Mouse (Mus musculus) midbrain, postnatal 0 days (tissue): ENCODE measurements around the gene Ptprm. TPM values are rescaled to one million over a fixed set of nuclear protein-coding genes. Genes with fewer than 3 reads are reported as not detected.

Experiments used
- ATAC-seq: fragments of 200-750 bp; cut with Nextera tagmentation; 2 replicates; pipeline ENCODE4 v1.8.0; 2017; ENCODE audit warnings: moderate number of reproducible peaks, mild to moderate bottlenecking, moderate TSS enrichment, moderate library complexity; ENCODE audit not compliant: low FRiP score
- DNase-seq: peaks from one replicate; pipeline ENCODE4 v3.0.0-alpha.2; 2015; ENCODE audit warnings: low spot score
- H3K27ac ChIP-seq: fragments of 300-500 bp; sonication (generic); 2 replicates; pipeline ENCODE4 v1.5.1; 2014; ENCODE audit warnings: low read depth, mild to moderate bottlenecking, low read length, mixed read lengths
- H3K27me3 ChIP-seq: fragments of 300-500 bp; sonication (generic); 2 replicates; pipeline ENCODE4 v1.6.1; 2014; ENCODE audit warnings: low read length, control low read depth, mixed read lengths; ENCODE audit not compliant: insufficient read depth
- H3K36me3 ChIP-seq: fragments of 300-500 bp; sonication (generic); 2 replicates; pipeline ENCODE4 v1.6.1; 2014; ENCODE audit warnings: low read length, control low read depth, mixed read lengths; ENCODE audit not compliant: insufficient read depth
- H3K4me1 ChIP-seq: fragments of 300-500 bp; sonication (generic); 2 replicates; pipeline ENCODE4 v1.6.1; 2014; ENCODE audit warnings: mild to moderate bottlenecking, control low read depth, antibody characterized with exemption, low read length, mixed read lengths; ENCODE audit not compliant: insufficient read depth
- H3K4me2 ChIP-seq: fragments of 300-500 bp; sonication (generic); 2 replicates; pipeline ENCODE4 v1.6.1; 2014; ENCODE audit warnings: low read depth, mild to moderate bottlenecking, low read length, mixed read lengths; ENCODE audit not compliant: poor library complexity, severe bottlenecking
- H3K4me3 ChIP-seq: fragments of 300-500 bp; sonication (generic); 2 replicates; pipeline ENCODE4 v1.5.1; 2014; ENCODE audit warnings: low read depth, mild to moderate bottlenecking, low read length, moderate library complexity
- H3K9ac ChIP-seq: fragments of 300-500 bp; sonication (generic); replicated peaks from 2 replicates; pipeline ENCODE4 v1.6.1; 2014; ENCODE audit warnings: mild to moderate bottlenecking, low read length, moderate library complexity, mixed read lengths; ENCODE audit not compliant: poor library complexity, severe bottlenecking
- H3K9me3 ChIP-seq: fragments of 300-500 bp; sonication (generic); 2 replicates; pipeline ENCODE4 v1.6.1; 2016; ENCODE audit warnings: low read length, control low read depth
- CTCF ChIP-seq: IDR thresholded peaks from 2 replicates; pipeline ENCODE4 v1.5.1; 2016; ENCODE audit warnings: antibody characterized with exemption, mild to moderate bottlenecking
- WGBS: fragments of 180-500 bp; shearing (Covaris S2); extraction: QIAGEN DNeasy Blood & Tissue Kit; methylation state at CpG from one replicate; pipeline ENCODE4 v1.1.7; 2014; 5-methylcytosine and 5-hydroxymethylcytosine counted together
- polyA plus RNA-seq: library from polyadenylated mRNA; unstranded; fragments of >200 nt; fragmentation: Nextera tagmentation; extraction: Ambion mirVana; gene quantifications from 2 replicates; pipeline ENCODE4 v1.2.1, GENCODE M21; 2015
- total RNA-seq: library from RNA; depleted of rRNA; stranded (reverse); fragments of >200 nt; gene quantifications from 2 replicates; pipeline ENCODE4 v1.2.3, GENCODE M21; 2014

The Ptprm gene
- total and polyA plus RNA-seq, 2 experiments from 2014 or later, result 18.3 to 43.5 TPM

- Histone ChIP-seq H3K27ac (no peak overlapping the region), H3K36me3 (no peaks in the 10 kb centered on the region), H3K9ac (no peak overlapping the region), H3K4me3 (no peak overlapping the region), H3K27me3 (no peaks in the 10 kb centered on the region), H3K9me3 (no peaks in the 10 kb centered on the region), H3K4me2 (no peak overlapping the region), H3K4me1 (no peaks in the 10 kb centered on the region)
- TF ChIP-seq CTCF, result no peak
- WGBS, result 89% methylated on average over 9 of the region's 9 CpGs
- no peak for ATAC-seq
- DNase-seq, result no peak
Measured at GRCm38 (mm10) chr17:67233063-67233462, 121.2 kb downstream of the Ptprm start.

DNA sequence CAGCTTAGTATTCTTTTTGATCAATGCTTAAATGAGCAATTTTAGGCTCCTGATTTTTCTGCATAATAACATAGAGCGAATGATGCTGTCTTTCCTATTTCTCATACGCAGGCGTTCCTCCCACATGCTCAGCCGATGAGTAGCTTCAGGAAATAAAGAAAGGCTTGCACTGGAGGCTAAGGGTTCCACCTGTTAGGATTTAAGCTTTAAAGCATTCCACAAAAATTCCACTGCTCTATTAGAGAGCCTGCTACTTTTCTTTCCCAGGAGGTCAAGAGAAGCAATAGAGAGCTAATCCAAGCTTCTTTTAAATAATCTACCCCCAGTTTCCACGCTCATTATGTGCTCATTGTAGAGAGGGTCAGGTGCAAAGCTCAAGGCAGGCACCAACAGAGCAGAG is 127.3 kb downstream of the Ptprm start:
- H3K4me1 ChIP-seq, result no peaks in the 10 kb centered on the region
- no peak overlapping the region for H3K4me2 ChIP-seq
- WGBS, result 21% methylated on average over 5 of the region's 5 CpGs
- DNase-seq (no peak), ATAC-seq (no peak)
- no peaks in the 10 kb centered on the region for H3K36me3 ChIP-seq
- no peaks in the 10 kb centered on the region for H3K27me3 ChIP-seq
- no peak overlapping the region for H3K9ac ChIP-seq
- no peaks in the 10 kb centered on the region for H3K9me3 ChIP-seq
- H3K4me3 ChIP-seq, result no peak overlapping the region
- no peak overlapping the region for H3K27ac ChIP-seq
- no peak for TF ChIP-seq CTCF

DNA sequence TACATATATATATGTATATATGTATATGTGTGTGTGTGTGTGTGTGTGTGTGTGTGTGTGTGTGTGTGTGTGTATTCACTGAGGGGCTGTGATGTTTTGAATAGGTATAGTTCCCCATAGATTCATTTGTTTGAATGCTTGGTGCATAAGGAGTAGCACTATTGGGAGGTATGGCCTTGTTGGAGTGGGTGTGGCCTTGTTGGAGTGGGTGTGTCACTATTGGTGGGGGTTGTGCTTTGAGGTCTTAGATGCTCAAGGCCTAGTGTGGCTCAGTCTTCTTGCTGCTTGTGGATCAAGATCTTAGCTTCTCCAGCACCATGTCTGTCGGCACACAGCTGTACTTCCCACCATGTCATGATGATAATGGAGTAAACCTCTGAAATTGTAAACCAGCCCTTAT is 138.9 kb downstream of the Ptprm start:
- TF ChIP-seq CTCF, result no peak

GRCm38 (mm10) chr17:67213711-67214110 is 140.5 kb downstream of the Ptprm start:
- no peak for TF ChIP-seq CTCF
- 33% methylated on average over 3 of the region's 3 CpGs for WGBS
- Histone ChIP-seq H3K9me3 (no peaks in the 10 kb centered on the region), H3K27ac (no peak overlapping the region), H3K4me1 (peaks cover 2% of the 10 kb centered on the region; the same call in 1 of the 2 replicates), H3K27me3 (no peaks in the 10 kb centered on the region), H3K9ac (no peak overlapping the region), H3K4me2 (no peak overlapping the region), H3K4me3 (no peak overlapping the region), H3K36me3 (no peaks in the 10 kb centered on the region)
- no peak for ATAC-seq
- DNase-seq, result no peak

More for the DNA sequence above, 138.9 kb downstream of the Ptprm start:
- 93% methylated on average over 1 of the region's 1 CpGs for WGBS
- no peak overlapping the region for H3K4me3 ChIP-seq
- no peaks in the 10 kb centered on the region for H3K9me3 ChIP-seq
- ATAC-seq (no peak), DNase-seq (no peak)
- H3K4me1 ChIP-seq, result peaks cover 2% of the 10 kb centered on the region; the same call in 1 of the 2 replicates
- no peak overlapping the region for H3K4me2 ChIP-seq
- no peak overlapping the region for H3K27ac ChIP-seq
- no peak overlapping the region for H3K9ac ChIP-seq
- H3K27me3 ChIP-seq, result no peaks in the 10 kb centered on the region
- H3K36me3 ChIP-seq, result no peaks in the 10 kb centered on the region

DNA sequence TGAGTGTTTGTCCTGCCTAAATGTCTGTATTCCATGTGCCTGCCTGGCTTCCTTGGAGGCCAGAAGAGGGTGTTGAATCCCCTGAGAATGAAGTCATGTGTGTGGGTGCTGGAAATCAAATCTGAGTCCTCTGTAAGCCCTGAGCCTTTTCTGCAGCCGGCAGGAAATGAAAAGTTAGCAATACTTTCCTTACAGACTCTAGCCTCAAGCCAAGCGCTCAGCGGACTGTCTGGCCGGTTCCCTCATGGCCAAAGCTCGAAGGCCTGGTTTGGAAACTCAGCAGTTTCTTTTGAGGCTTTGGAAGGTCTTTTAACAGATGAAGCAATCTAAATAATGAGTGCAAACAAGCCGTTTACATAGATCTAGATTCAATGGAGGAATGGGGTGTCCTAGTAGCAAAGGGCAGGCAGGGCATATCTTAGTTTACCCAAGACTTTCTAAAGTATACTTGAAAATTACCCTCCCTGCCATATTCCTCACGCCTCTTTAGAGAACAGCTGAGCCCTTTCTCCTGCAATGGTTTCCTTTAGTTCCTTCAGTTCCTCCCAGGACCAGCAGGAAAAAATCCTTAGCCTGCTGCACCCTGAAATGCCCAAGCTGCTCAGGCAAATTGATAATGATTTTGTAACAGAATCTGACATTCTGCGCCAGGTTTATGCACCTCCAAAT is 144.4 kb downstream of the Ptprm start:
- Histone ChIP-seq H3K9ac (no peak overlapping the region), H3K9me3 (no peaks in the 10 kb centered on the region), H3K36me3 (no peaks in the 10 kb centered on the region), H3K4me1 (peaks cover 2% of the 10 kb centered on the region; the same call in 1 of the 2 replicates), H3K4me3 (no peak overlapping the region), H3K27me3 (no peaks in the 10 kb centered on the region), H3K4me2 (no peak overlapping the region), H3K27ac (no peak overlapping the region)
- TF ChIP-seq CTCF, result no peak
- 75% methylated on average over 8 of the region's 8 CpGs for WGBS
- DNase-seq (no peak), ATAC-seq (no peak)

- ATAC-seq, result no peak
- no peaks in the 10 kb centered on the region for H3K36me3 ChIP-seq
- H3K4me2 ChIP-seq, result no peak overlapping the region
- H3K4me3 ChIP-seq, result no peak overlapping the region
- no peak for DNase-seq
- H3K9ac ChIP-seq, result no peak overlapping the region
- TF ChIP-seq CTCF, result no peak
- no peaks in the 10 kb centered on the region for H3K9me3 ChIP-seq
- H3K4me1 ChIP-seq, result no peaks in the 10 kb centered on the region; the same call in 1 of the 2 replicates
- WGBS, result 89% methylated on average over 5 of the region's 5 CpGs
- no peak overlapping the region for H3K27ac ChIP-seq
- H3K27me3 ChIP-seq, result no peaks in the 10 kb centered on the region
Measured at GRCm38 (mm10) chr17:67208600-67208999, 145.7 kb downstream of the Ptprm start.
